Mouse (Mus musculus): ENCODE measurements around the gene Cux2.
"Not testable (repeated sequence)": the region's sequence is repeated elsewhere in the genome, so short reads cannot be mapped to it uniquely, and the experiment has no call there.

Gene Cux2

DNA sequence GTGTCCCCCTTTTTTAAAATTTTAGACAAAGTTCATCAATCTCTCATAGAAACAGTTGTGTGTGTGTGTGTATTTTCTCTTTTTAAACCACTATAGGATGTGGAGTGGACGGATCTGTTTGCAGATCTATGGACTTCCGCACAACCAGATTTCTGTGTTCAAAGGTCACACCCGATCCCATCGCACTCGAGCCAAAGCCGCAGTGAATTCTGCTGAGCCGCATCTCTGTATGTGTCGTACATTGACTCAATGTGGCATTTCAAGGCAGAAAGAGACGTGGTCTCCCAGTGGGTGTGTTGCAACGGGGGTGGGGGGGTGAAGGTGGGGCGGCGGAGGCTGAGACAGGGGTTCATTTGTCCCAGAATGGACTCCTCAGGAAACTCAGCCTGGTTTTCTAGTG is 191.5 kb downstream of the Cux2 start:
- no peak for DNase-seq

GRCm38 (mm10) chr5:121856740-121857139 is 193.2 kb downstream of the Cux2 start:
- no peak for DNase-seq

GRCm38 (mm10) chr5:121854768-121855167 is 195.1 kb downstream of the Cux2 start:
- no peak for DNase-seq

DNA sequence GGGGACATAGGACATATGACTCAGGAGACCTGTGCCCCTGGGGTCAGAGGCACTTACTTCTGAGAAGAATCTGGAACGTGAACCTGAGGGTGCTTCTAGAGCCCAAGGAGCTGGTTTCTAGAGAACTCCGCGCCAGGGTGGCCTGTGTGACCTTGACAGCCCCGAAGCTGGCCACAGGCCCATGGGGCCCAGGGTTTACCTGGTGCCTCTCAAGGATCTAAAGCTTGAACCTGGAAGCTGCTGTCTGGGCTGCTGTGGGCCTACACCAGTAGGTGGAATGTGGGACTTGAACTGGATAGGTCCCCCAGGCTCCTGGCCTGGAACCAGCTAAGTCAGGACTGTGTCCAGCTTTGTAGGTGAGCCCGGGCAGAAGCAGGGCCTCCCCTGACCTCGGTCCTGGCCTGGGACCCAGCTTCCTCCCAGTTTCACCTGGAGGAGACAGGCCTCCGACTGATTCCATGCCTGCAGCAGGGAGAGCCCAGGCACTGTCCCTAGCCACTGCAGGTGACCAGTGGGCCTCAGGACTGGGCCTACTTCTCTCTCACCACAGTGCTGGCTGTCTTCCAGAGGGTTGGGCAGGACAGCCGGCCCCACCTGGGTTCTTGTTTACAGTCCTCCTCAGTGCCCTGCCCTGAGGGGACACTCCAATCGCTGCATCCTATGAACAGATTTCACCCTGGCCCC is 196.4 kb downstream of the Cux2 start:
- DNase-seq, result peak; percentile 69

DNA sequence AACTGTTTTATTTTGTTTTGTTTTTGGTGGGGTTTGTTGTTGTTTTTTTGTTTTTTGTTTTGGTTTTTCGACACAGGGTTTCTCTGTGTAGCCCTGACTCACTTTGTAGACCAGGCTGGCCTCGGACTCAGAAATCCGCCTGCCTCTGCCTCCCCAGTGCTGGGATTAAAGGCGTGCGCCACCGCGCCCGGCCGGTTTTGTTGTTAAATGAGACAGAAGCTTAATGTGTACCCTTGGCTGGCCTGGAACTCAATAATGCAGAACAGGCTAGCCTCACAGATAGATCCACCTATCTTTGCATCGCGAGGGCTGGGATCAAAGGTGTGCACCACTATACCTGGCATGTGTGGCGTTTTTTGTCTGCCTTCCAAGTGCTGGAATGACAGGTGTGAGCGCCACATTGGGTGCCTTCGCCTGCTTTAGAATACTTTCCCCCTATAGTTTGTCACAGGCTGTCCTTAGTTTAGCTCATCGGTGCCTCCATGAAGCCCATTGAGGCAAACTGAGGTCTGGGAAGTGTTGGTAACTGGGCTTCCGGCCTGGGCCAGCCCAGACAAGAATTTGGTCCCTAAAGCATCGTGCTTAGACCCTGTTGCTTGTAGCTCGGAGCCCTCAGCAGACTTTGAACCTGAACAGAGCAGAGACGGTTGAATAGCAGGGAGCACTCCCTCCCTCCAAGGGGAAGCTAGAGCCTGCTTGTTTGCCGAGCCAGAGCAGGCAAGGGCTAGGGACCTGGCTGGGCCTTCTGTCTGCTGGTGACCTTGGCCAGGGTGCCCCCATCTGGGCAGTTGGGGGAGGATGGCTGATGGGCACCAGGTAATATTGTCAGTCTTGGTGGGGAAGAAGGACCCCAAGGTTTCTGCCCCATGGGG is 200.2 kb downstream of the Cux2 start:
- peak; percentile 65 for DNase-seq

DNA sequence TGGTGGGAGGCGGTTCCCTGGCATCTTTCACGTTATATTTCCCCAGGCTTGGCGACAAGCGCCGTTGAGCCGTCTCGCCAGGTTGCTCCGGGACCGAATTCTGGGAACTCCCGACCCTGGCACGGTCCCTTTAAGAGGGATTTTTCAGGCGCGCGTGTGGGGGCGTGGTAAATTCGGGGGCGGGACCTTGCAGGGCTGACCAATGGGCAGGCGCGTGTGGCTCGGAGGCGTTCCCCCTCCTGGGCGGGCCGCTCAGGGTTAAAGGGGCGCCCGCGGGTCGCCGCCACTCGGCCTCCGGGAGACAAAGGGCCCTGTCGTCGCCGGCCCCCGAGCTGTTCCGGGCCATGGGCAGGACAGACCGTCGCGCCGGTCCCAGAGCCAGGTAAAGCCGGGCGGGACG is 201.2 kb downstream of the Cux2 start, which contains the start of gene Pheta1:
Gene Pheta1 (plus strand): TSS at position 242 of the 400 bp plus-strand sequence.
- peak; percentile 95 for DNase-seq

- peak; percentile 73 for DNase-seq
Observed at GRCm38 (mm10) chr5:121848035-121848519, 201.8 kb downstream of the Cux2 start.

DNA sequence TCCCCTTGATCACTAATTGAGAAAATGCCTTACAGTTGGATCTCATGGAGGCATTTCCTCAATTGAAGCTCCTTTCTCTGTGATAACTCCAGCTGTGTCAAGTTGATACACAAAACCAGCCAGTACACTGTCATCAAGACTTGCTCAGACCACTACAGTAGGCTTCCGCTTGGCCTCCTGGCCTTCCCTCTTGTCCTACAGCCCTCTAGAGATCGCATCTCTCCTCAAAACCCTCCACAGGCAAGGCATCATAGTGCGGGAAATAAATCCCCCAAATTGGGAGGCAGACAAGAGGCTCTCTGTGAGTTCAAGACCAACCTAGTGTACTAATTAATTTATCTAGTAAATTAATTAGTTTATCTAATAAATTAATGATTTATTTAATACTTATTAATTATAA is 202.6 kb downstream of the Cux2 start:
- DNase-seq, result not testable (repeated sequence)

DNA sequence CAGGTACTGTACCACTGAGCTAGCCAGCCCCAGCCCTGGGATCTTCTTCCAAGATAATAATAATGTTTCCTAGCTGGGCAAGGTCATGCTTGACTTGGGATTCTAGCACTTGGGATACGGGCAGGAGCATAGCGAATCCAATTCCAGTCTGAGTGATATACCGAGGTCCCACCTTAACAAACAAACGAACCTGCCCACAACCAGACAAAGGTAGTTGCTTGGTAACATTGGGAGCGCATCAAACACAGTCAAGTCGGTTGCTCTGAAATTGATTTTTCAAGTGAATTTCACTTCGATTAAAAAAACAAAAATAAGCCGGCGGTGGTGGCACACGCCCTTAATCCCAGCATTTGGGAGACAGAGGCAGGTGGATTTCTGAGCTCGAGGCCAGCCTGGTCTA is 203.6 kb downstream of the Cux2 start:
- DNase-seq, result no peak

DNA sequence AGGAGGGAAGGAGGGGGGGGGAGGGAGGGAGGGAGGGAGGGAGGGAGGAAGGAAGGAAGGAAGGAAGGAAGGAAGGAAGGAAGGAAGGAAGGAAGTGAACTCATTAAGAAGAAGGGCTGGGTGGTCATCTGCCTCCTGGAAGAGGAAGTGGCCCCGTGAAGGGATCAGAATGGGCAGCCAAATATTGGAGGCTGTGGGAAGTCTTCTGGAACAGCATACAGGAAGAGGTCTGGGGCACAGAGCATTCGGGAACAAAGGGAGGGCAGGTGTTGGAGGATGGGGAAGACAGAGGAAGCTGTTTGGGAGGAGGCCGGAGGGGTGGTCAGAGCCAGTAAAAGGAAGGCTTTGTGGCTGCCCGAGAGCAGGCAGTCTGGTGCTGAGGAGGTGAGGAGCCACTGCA is 204.5 kb downstream of the Cux2 start:
- no peak for DNase-seq

GRCm38 (mm10) chr5:121843138-121843905 is 206.6 kb downstream of the Cux2 start:
- DNase-seq, result no peak

DNA sequence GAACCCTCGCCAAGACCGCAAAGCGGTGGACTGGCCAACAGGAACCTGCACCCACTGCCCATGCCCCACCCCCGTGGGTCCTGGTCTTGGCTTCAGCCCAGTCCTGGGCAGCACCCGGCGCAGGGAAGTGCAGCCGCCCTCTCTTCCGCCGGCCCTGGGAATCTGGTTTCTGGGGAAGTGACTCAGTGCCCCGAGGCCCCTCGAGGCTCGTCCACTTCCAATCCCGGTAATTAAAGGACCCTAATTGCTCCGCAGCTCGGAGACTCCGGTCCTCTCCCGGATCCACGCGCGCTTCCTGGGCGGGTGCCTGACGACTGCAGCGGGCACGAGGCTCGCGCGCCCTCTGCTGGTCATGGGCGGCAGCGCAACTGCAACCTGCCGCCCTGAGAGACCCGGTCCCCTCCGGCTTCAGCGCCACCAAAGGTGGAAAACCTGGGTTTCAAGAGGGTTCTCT is 207.2 kb downstream of the Cux2 start:
- DNase-seq, result peak; percentile 91

GRCm38 (mm10) chr5:121841973-121842372 is 207.9 kb downstream of the Cux2 start:
- no peak for DNase-seq

DNA sequence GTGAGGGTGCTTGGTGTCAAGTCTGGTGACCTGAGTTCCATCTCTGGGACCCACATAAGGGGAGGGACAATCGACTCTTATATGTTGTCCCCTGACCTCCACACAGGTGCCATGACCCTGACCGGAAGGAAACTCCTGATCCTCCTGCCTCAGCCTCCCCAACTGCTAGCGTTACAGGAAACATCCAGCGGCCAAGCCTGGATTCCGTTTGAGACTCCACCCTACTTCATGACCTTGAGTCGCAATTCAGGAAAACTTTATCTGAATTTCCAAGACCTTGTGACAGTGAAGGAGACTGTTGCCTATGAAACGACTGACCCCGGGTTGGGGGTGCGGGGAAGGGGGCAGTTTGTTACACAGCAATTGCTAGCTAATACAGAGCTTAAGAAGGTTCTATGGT is 208.4 kb downstream of the Cux2 start:
- DNase-seq, result no peak

GRCm38 (mm10) chr5:121839128-121839473 is 210.8 kb downstream of the Cux2 start:
- no peak for DNase-seq

DNA sequence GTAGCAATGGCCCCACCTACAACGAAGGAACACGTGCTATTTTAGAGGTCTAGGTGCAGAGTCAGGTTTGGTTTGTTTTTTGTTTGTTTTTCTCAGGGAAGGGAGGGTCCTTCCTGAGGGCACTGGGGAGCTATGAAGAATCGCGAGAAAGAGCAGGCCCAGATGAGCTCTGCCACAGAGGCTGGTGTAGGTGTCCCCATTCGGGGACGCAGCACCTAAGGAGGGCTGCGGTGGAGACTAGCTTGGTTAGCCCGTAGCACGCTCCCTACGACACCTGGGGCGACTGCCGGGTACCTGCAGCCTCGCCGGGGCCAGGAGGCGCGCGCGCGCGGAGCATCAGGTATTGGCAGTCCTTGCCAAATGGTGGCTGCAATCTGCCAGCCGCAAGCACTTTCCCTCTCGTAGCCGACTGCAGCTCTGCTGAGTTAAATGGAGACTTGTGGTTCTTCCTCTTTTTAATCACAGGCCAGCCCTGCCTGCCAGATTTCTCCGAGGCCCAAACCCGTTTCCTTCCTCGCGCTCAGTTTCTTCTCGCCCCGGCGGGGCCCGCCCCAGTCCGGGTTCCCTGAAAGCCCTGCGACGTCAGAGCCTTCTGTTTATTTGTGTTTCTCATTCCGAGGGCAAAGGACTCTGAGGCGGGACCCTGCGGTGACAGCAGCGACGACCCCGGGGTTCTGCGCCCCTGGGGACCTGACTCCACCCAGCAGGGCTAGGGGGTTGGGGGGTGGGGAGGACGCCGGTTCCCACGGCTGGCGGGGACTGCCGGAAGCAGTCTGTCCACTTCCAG is 211.4 kb downstream of the Cux2 start:
- peak; percentile 82 for DNase-seq

DNA sequence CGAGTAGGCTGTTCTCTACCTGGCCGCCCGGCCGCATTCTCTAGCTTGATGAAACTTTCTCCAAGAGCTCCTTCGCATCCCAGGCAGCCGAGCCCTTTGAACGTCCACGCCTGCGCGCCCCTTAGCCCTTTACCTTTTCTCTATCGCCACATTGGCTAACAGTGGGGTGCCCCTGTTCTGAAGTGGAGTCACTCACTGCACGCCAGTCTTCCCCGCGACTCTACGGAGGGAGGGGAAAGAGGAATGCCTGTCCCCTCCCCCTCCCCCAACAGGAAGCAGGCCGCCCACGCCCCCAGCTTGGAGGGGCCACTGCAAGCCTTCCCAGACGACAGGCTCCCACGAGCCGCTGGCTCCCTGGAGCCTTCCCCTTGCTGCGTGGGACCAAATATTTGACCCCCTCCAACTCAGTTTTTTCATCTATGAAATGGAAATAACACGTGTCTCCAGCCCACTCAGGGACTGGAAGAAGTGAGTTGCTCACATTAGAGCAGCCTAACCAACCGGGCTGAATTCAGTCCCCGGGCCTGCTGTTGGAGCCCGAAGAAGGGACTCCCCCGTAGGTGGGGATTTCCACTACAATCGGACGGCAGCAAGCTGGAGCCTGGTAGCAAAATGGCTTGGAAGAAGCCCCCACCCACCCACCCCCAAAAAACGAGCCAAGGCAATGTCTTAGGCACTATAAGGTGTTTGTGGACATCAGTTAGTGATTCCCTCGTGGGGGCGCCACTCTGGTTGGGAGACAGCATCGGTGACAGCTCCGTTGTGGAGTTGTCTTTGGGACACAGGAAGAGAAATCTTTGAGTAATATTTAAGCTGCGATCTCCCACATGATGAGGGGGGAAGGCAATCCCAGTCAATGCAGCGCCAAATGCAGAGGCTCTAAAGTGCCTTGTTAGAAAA is 212.2 kb downstream of the Cux2 start, which contains the start of gene Sh2b3:
Gene Sh2b3 (minus strand): TSS at position 206 of the 900 bp plus-strand sequence.
- no peak for DNase-seq

GRCm38 (mm10) chr5:121836692-121837415 is 213.0 kb downstream of the Cux2 start:
- peak; percentile 96 for DNase-seq

GRCm38 (mm10) chr5:121835949-121836691 is 213.8 kb downstream of the Cux2 start:
- DNase-seq, result peak; percentile 58
